ENCODE assay signal across 10 mouse cellular contexts in the genomic region with DNA sequence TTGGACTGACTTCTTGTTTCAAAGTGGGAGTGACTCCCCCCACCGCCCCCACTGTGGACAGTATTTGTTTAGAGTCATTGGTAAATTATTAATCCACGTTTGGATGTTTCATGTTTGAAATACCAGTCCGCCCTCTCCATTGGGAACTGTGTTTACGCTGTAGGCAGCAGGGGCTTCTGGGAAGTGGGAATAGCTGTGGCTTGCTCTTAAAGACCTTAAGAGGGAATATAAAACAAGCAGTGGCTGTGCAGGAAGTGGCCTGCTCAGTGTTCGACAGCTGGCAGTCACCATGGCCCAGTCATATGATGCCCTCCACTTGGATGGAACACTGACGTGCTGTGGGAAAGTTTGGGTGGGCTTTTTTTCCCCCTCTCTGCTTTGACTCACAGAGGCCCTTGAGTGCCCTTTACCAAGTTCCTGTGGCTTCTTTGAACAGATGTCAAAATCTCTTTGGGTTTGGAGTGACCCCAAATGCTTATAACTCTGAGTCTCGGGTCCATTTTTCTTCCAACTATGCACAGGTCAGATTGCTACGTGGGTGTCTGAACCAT. TPM values are rescaled to one million over a fixed set of nuclear protein-coding genes. Genes with fewer than 3 reads are reported as not detected.
DNase-seq lines count a peak whose midpoint lies in the region; ATAC-seq and TF ChIP-seq lines count a peak whose summit lies in the region.
"Had no signal": no experiment of that assay in that cellular context is flagged by ENCODE, and none has a peak within 500 bp of the region (broad histone marks: within the 10 kb centered on the region; RNA-seq: fewer than 3 reads in every experiment).

No protein-coding gene starts in this region.

- H3K4me2 ChIP-seq in kidney, postnatal 0 days (ENCODE audit: low read length) = peak overlapping the region; percentile 19; the same call in 1 of the 2 replicates
- H3K4me2 ChIP-seq in liver, postnatal 0 days (ENCODE audit: low read depth, low read length) = peak overlapping the region; percentile 27; the same call in 1 of the 2 replicates
- no peak overlapping the region for H3K4me2 ChIP-seq in hindbrain, embryonic 12.5 days (replicated peaks)
- H3K4me2 ChIP-seq: forebrain, embryonic 12.5 days; hindbrain, embryonic 15.5 days had no signal

- TF ChIP-seq CTCF in spleen, adult 2 months (IDR thresholded peaks at IDR 0.05; ENCODE audit: extremely low read depth, insufficient read depth, insufficient read length, insufficient replicate concordance) = no peak
- TF ChIP-seq CTCF in kidney, postnatal 0 days (IDR thresholded peaks at IDR 0.05; ENCODE audit: low read depth) = no peak
- TF ChIP-seq CTCF in liver, postnatal 0 days (IDR thresholded peaks at IDR 0.05; ENCODE audit: low read depth) = no peak

- H3K27ac ChIP-seq in spleen, adult 2 months (ENCODE audit: insufficient read depth, low read length) = peak overlapping the region; percentile 69
- H3K27ac ChIP-seq in kidney, postnatal 0 days = peak overlapping the region; percentile 69
- H3K27ac ChIP-seq in liver, postnatal 0 days (ENCODE audit: low read depth) = peak overlapping the region; percentile 77
- no peak overlapping the region for H3K27ac ChIP-seq in hindbrain, embryonic 12.5 days
- H3K27ac ChIP-seq: forebrain, embryonic 12.5 days; hindbrain, embryonic 15.5 days had no signal

- no peak overlapping the region for H3K4me3 ChIP-seq in spleen, adult 2 months (ENCODE audit: extremely low read depth, insufficient read depth, insufficient read length)
- H3K4me3 ChIP-seq in kidney, postnatal 0 days (replicated peaks; ENCODE audit: low read depth, low read length) = no peak overlapping the region
- no peak overlapping the region for H3K4me3 ChIP-seq in liver, postnatal 0 days (ENCODE audit: low read depth, low read length)
- H3K4me3 ChIP-seq in hindbrain, embryonic 12.5 days = no peak overlapping the region
- H3K4me3 ChIP-seq: forebrain, embryonic 12.5 days; hindbrain, embryonic 15.5 days had no signal

- H3K4me1 ChIP-seq in spleen, adult 2 months (ENCODE audit: control insufficient read depth, insufficient read depth, insufficient read length) = peaks cover 54% of the 10 kb centered on the region
- H3K4me1 ChIP-seq in kidney, postnatal 0 days (replicated peaks; ENCODE audit: insufficient read depth, low read length) = peaks cover 24% of the 10 kb centered on the region
- H3K4me1 ChIP-seq in liver, postnatal 0 days (ENCODE audit: insufficient read depth) = peaks cover 37% of the 10 kb centered on the region
- no peaks in the 10 kb centered on the region for H3K4me1 ChIP-seq in hindbrain, embryonic 12.5 days
- H3K4me1 ChIP-seq: forebrain, embryonic 12.5 days; hindbrain, embryonic 15.5 days had no signal

- H3K36me3 ChIP-seq in spleen, adult 2 months (ENCODE audit: control insufficient read depth, insufficient read depth, low read length) = no peaks in the 10 kb centered on the region; the same call in 1 of the 2 replicates
- no peaks in the 10 kb centered on the region for H3K36me3 ChIP-seq in kidney, postnatal 0 days (ENCODE audit: insufficient read depth, low read length)
- no peaks in the 10 kb centered on the region for H3K36me3 ChIP-seq in liver, postnatal 0 days (replicated peaks; ENCODE audit: insufficient read depth, low read length)
- no peaks in the 10 kb centered on the region for H3K36me3 ChIP-seq in hindbrain, embryonic 12.5 days
- H3K36me3 ChIP-seq: forebrain, embryonic 12.5 days; hindbrain, embryonic 15.5 days had no signal

- no peak; the same call in 1 of the 2 replicates for ATAC-seq in kidney, postnatal 0 days (replicated peaks; ENCODE audit: low FRiP score, low read depth)
- peak; percentile 63 for ATAC-seq in liver, postnatal 0 days
- no peak for ATAC-seq in hindbrain, embryonic 12.5 days (ENCODE audit: low FRiP score)
- no peak for ATAC-seq in megakaryocyte, adult 5-6 weeks (ENCODE audit: poor library complexity, severe bottlenecking)

- no peaks in the 10 kb centered on the region for H3K9me3 ChIP-seq in kidney, postnatal 0 days (replicated peaks; ENCODE audit: low read length)
- H3K9me3 ChIP-seq in liver, postnatal 0 days (ENCODE audit: low read length) = no peaks in the 10 kb centered on the region
- no peaks in the 10 kb centered on the region for H3K9me3 ChIP-seq in hindbrain, embryonic 12.5 days (replicated peaks)
- H3K9me3 ChIP-seq: hindbrain, embryonic 15.5 days had no signal

- DNase-seq in spleen, adult 2 months (ENCODE audit: low read depth in 1 of 2, low spot score in 2 of 2) = no peak
- DNase-seq in spleen, postnatal 10 days (ENCODE audit: low spot score in 2 of 2) = no peak
- DNase-seq in kidney, postnatal 0 days (ENCODE audit: low spot score) = peak; percentile 72
- DNase-seq in liver, postnatal 0 days = peak; percentile 34
- no peak for DNase-seq in MN1 (ENCODE audit: low spot score)
- DNase-seq in thymus, postnatal 25 days = no peak

- no peak for TF ChIP-seq POLR2A in spleen, adult 2 months (IDR thresholded peaks at IDR 0.05; ENCODE audit: low read depth, low read length)

- WGBS in spleen, adult 2 months = 64% methylated on average over 8 of the region's 8 CpGs
- 37% methylated on average over 8 of the region's 8 CpGs for WGBS in kidney, postnatal 0 days
- 38% methylated on average over 8 of the region's 8 CpGs for WGBS in liver, postnatal 0 days (ENCODE audit: insufficient replicate concordance)
- WGBS in hindbrain, embryonic 12.5 days = 68% methylated on average over 8 of the region's 8 CpGs

- no peak for TF ChIP-seq EP300 in liver, postnatal 0 days (IDR thresholded peaks at IDR 0.05; ENCODE audit: low read depth)

- H3K9ac ChIP-seq in kidney, postnatal 0 days (ENCODE audit: low read depth, low read length) = no peak overlapping the region
- H3K9ac ChIP-seq in liver, postnatal 0 days (replicated peaks) = peak overlapping the region; percentile 23; the same call in 1 of the 2 replicates
- no peak overlapping the region for H3K9ac ChIP-seq in hindbrain, embryonic 12.5 days
- H3K9ac ChIP-seq: forebrain, embryonic 12.5 days; hindbrain, embryonic 15.5 days had no signal

- no peaks in the 10 kb centered on the region for H3K27me3 ChIP-seq in spleen, adult 2 months (ENCODE audit: control insufficient read depth, insufficient read depth, low read length)
- no peaks in the 10 kb centered on the region for H3K27me3 ChIP-seq in kidney, postnatal 0 days (ENCODE audit: insufficient read depth, low read length)
- no peaks in the 10 kb centered on the region for H3K27me3 ChIP-seq in liver, postnatal 0 days (ENCODE audit: insufficient read depth, low read length)
- H3K27me3 ChIP-seq in hindbrain, embryonic 12.5 days = no peaks in the 10 kb centered on the region
- H3K27me3 ChIP-seq: forebrain, embryonic 12.5 days; hindbrain, embryonic 15.5 days had no signal

RNA-seq across cellular contexts. Expression of gene Myo1e, which starts 34.3 kb away (rescaled TPM):
- 15.4 and 16.6 TPM in 2 replicates for polyA plus RNA-seq in spleen, adult 2 months (2012; rRNA removed)
- 17.0 and 20.2 TPM in 2 replicates for polyA plus RNA-seq in kidney, postnatal 0 days (2015; fragmentation: Nextera tagmentation; extraction: Ambion mirVana)
- polyA plus RNA-seq in liver, postnatal 0 days (2015; fragmentation: Nextera tagmentation; extraction: Ambion mirVana) = 5.4 and 7.4 TPM in 2 replicates
- polyA plus RNA-seq in hindbrain, embryonic 12.5 days (2016; fragmentation: Nextera tagmentation; extraction: Ambion mirVana) = 16.2 and 17.9 TPM in 2 replicates
- 0.59 TPM in 1 of 2 replicates, not detected in the other for total RNA-seq in megakaryocyte, adult 5-6 weeks (2015)
- total RNA-seq in megakaryocyte, adult 5-6 weeks (2017) = 0.51 and 1.1 TPM in 2 replicates

Comparison
In these comparisons a context has a peak if more than half of its experiments do, and no peak if none do; other contexts are left out.
1. DNase-seq: peak in kidney, postnatal 0 days (single experiment) and liver, postnatal 0 days (single experiment); none in spleen, adult 2 months (0 of 2), spleen, postnatal 10 days (0 of 2), MN1 (single experiment) and thymus, postnatal 25 days (single experiment).